Mouse (Mus musculus) frontal cortex, postnatal 36 days (tissue): ENCODE measurements around the gene Btbd17.

Experiments used
- DNase-seq, 2 experiments: peaks; one replicate each; pipeline ENCODE4 v3.0.0; 2022; ENCODE audit warnings: low spot score in 2 of 2

Btbd17 gene

GRCm38 (mm10) chr11:114764820-114765818 is 30.6 kb downstream of the Btbd17 start, which contains the start of gene Kif19a:
Gene Kif19a, plus strand, starts transcription at chr11:114765388.
- DNase-seq: peak in 1 of 2 experiments; percentile 19

GRCm38 (mm10) chr11:114747564-114748138 is 48.1 kb downstream of the Btbd17 start:
- DNase-seq: no peak

- DNase-seq: peak; percentile 91 to 92
These were observed 50.6 kb downstream of the Btbd17 start for GRCm38 (mm10) chr11:114745134-114745533.

GRCm38 (mm10) chr11:114741451-114741850 is 54.3 kb downstream of the Btbd17 start:
- no peak for DNase-seq
